Mouse (Mus musculus) lung, adult 2 months (tissue): ENCODE results near the gene Top3a. TPM values are rescaled to one million over a fixed set of nuclear protein-coding genes. Genes with fewer than 3 reads are reported as not detected.

Experiments used
- DNase-seq: peaks from one replicate; pipeline ENCODE4 v3.0.0; 2022
- H3K4me1 ChIP-seq: fragments of 200-500 bp; 2 replicates; pipeline ENCODE4 v1.6.1; 2011; ENCODE audit warnings: low read length; ENCODE audit not compliant: control insufficient read depth, insufficient read depth
- H3K4me3 ChIP-seq: fragments of 200-500 bp; replicated peaks from 2 replicates; pipeline ENCODE3; 2011; ENCODE audit warnings: low read depth, mild to moderate bottlenecking, control low read depth, low read length; ENCODE audit errors: extremely low read depth
- CTCF ChIP-seq: fragments of 200-500 bp; IDR thresholded peaks from 2 replicates; pipeline ENCODE4 v1.5.1; 2011; ENCODE audit warnings: mild to moderate bottlenecking, low read length, control low read depth; ENCODE audit not compliant: insufficient read depth
- POLR2A ChIP-seq: fragments of 200-500 bp; IDR thresholded peaks from 2 replicates; pipeline ENCODE4 v1.6.1; 2011; ENCODE audit warnings: low read depth, mild to moderate bottlenecking, control low read depth, low read length, borderline replicate concordance; ENCODE audit errors: extremely low read depth
- WGBS: fragments of 180-500 bp; shearing (Covaris S2); methylation state at CpG from one replicate; pipeline ENCODE4 v1.1.7; 2018; 5-methylcytosine and 5-hydroxymethylcytosine counted together
- polyA plus RNA-seq: library from polyadenylated mRNA; depleted of rRNA; stranded (reverse); fragments of >200 nt; gene quantifications from 2 replicates; pipeline ENCODE4 v1.2.3, GENCODE M21; 2012

The Top3a gene
- polyA plus RNA-seq, 1 experiment = 6.9 TPM

DNA sequence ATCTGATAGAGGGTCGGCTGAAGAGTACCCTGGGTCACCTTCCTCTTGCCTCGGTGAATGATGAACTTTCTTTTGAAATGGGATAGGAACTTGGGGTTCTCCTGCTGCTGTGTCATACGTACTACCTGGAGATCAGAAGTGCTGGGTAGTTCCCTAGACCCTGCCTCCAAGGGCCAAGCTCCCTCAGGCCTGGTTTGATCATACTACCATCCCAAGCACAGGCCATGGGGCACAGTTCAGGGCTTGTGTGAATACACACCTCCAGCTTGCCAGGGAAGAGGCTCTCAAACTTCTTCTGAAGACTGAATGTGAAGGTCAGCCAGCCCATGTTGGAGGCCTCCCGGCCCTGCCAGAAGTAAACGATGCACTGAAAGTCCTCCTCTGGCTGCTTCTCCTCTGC lies 61.3 kb downstream of the Top3a start:
- 84% methylated on average over 5 of the region's 5 CpGs for WGBS
- Histone ChIP-seq H3K4me1 (no peaks in the 10 kb centered on the region), H3K4me3 (no peak overlapping the region)
- TF ChIP-seq CTCF (no peak), POLR2A (no peak)
- no peak for DNase-seq

DNA sequence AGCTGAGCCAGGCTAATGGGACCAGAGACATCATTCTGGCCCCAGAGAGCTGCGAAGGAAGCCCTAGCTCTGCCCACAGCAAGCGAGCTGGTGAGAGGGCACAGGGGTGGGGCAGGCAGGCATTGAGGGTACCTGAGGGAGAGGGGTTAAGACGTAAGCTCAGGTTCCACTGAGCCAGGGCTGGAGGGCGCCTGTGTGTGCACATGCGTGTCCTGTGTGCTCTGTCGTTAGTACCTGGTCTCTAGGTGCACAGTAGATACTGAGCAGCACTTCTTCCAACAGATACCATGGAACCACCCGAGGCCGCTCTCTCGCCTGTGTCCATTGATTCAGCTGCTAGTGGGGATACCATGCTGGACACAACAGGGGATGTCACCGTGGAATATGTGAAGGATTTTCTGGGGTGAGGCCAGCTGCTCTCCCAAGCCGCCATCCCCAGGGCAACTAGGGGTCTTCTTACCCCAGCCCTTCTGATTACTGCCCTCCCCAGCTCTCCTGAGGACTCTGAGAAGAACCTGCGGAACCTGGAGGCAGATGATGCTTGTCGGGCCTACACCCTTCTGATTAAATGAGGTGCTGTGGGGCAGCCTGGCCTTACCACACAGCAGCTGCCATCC lies 64.4 kb downstream of the Top3a start:
- DNase-seq = no peak
- Histone ChIP-seq H3K4me1 (peaks cover 4% of the 10 kb centered on the region), H3K4me3 (no peak overlapping the region)
- WGBS = 88% methylated on average over 13 of the region's 13 CpGs
- TF ChIP-seq CTCF (no peak), POLR2A (no peak)

DNA sequence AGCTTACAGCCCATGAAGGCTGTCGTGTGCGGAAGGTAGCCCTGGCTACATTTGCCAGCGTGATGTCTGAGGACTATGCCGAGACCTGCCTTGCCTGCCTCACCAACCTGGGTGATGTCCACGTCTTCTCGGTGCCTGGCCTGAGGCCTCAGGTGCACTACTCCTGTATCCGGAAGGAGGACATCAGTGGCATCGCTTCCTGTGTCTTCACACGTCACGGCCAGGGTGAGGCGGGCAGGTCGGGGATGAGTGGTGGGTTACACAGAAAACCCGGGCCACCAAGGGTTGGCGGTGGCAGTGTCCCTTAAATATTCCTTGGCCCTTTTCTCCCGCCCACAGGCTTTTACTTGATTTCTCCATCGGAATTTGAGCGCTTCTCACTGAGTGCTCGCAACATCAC lies 65.1 kb downstream of the Top3a start:
- H3K4me1 ChIP-seq = peaks cover 9% of the 10 kb centered on the region
- WGBS = 92% methylated on average over 18 of the region's 18 CpGs
- no peak overlapping the region for H3K4me3 ChIP-seq
- DNase-seq = no peak
- no peak for TF ChIP-seq POLR2A
- TF ChIP-seq CTCF = no peak

DNA sequence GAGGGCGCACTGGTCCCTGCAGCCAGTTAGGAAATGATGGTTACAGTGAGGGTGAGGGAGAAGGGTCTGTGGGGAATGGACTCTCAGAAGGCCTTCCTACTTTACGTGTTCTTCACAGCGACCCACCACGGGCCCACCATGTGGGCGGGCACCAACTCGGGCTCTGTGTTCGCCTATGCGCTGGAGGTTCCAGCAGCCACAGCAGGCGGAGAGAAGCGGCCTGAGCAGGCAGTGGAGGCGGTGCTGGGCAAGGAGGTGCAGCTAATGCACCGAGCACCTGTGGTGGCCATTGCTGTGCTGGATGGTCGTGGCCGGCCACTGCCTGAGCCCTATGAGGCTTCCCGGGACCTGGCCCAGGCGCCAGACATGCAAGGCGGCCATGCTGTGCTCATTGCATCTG lies 65.9 kb downstream of the Top3a start:
- H3K4me1 ChIP-seq = peaks cover 11% of the 10 kb centered on the region
- H3K4me3 ChIP-seq = no peak overlapping the region
- 94% methylated on average over 17 of the region's 17 CpGs for WGBS
- TF ChIP-seq CTCF (no peak), POLR2A (no peak)
- no peak for DNase-seq

DNA sequence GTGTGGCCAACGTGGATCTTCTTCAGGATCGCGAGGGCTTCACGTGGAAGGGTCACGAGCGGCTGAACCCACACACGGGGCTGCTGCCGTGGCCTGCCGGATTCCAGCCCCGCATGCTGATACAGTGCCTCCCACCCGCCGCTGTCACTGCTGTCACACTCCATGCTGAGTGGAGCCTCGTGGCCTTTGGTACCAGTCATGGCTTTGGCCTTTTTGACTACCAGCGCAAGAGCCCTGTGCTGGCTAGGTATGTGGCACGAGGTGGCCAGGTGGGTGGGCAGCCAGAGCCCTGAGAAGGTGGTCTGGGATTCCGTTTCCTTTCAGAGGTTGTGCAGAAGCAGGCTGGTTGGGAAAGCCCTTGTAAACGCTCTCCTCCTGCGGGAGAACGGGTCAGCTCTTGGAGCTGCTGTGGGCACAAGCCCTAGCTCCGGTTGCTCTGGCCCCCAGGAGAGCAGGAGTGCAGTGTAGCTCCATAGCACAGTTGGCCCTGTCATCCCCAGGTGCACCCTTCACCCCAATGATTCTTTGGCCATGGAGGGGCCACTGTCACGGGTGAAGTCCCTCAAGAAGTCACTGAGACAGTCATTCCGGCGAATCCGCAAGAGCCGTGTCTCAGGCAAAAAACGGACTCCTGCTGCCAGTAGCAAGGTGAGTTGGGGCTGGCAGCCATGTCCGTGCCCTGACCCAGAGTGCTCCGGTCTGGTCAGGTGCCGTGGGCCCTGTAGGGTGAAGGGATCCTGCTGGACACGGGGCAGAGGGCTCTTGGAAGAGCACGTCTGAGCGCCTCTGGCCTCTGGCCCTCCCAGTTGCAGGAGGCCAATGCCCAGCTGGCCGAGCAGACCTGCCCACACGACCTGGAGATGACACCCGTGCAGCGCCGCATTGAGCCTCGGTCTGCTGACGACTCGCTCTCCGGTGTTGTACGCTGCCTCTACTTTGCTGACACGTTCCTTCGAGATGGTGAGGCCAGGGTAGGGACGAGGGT lies 67.4 kb downstream of the Top3a start:
- peak; percentile 2 for DNase-seq
- TF ChIP-seq CTCF (no peak), POLR2A (no peak)
- Histone ChIP-seq H3K4me3 (no peak overlapping the region), H3K4me1 (peaks cover 11% of the 10 kb centered on the region)
- 89% methylated on average over 45 of the region's 45 CpGs for WGBS

DNA sequence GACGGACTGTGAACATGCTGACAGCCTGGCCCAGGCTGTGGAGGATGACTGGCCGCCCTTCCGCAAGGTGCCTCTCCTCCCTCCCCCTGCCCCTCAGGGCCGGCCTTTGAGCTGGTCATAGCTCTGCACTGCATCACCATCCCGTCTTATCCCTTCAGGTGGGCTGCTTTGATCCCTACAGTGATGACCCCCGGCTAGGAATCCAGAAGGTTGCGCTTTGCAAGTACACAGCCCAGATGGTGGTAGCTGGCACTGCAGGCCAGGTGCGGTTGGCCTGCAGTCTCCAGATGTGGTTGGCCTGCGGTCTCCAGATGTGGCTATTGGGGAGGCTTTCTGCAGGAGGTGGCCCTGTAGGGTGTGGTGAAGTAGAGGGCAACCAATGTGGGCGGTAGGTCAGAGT lies 68.5 kb downstream of the Top3a start:
- peaks cover 11% of the 10 kb centered on the region for H3K4me1 ChIP-seq
- WGBS = 92% methylated on average over 10 of the region's 10 CpGs
- TF ChIP-seq POLR2A (no peak), CTCF (no peak)
- DNase-seq = no peak
- no peak overlapping the region for H3K4me3 ChIP-seq

DNA sequence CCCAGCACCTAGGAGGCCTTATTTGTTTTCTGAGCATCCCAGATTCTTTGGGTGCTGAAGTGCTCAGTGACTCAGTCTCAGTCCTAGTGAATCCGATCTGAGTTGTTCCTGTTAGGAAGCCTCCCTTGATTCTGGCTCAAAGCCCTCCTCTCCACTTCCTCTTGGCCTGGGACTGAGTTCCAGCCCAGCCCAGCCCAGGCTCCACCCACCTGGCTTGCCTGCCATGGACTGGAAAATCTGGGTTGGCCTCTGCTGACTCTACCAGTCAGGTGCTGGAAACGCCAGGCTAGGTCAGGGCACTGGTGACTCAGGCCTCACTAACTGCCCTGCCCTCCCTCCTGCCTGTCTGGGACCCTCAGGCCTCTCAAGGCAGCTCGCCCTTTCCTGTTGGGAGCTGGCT lies 69.5 kb downstream of the Top3a start:
- DNase-seq = peak; percentile 86
- H3K4me1 ChIP-seq = peaks cover 11% of the 10 kb centered on the region
- H3K4me3 ChIP-seq = no peak overlapping the region
- TF ChIP-seq POLR2A = no peak
- no peak for TF ChIP-seq CTCF
- 27% methylated on average over 3 of the region's 3 CpGs for WGBS

DNA sequence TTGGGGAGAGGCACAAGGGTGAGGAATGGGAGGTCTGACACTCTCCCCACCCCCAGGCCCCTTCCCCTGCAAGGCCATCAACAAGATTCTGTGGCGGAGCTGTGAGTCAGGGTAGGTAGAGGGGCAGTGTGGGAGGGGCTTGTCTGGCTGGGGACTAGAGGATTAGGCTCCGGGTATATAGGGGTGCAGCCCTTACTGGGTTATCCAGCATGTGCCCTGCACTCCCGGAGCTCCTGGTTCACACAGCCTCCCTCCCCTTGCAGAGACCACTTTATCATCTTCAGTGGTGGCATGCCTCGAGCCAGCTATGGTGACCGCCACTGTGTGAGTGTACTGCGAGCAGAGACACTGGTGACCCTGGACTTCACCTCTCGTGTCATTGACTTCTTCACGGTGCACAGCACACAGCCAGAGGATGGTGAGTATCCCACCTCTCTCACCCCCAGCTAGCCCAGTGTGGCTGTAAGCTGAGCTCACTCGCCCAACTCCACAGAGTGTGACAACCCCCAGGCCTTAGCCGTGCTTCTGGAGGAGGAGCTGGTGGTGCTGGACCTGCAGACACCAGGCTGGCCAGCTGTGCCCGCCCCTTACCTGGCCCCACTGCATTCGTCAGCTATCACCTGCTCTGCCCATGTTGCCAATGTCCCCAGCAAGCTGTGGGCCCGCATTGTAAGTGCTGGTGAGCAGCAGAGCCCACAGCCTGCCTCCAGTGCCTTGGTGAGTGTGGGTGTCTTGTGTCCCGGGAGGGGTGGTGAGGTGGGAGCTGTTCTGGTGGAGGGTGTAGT lies 70.3 kb downstream of the Top3a start:
- Histone ChIP-seq H3K4me1 (peaks cover 15% of the 10 kb centered on the region), H3K4me3 (no peak overlapping the region)
- DNase-seq = peak; percentile 2
- TF ChIP-seq CTCF (no peak), POLR2A (no peak)
- WGBS = 87% methylated on average over 14 of the region's 14 CpGs

DNA sequence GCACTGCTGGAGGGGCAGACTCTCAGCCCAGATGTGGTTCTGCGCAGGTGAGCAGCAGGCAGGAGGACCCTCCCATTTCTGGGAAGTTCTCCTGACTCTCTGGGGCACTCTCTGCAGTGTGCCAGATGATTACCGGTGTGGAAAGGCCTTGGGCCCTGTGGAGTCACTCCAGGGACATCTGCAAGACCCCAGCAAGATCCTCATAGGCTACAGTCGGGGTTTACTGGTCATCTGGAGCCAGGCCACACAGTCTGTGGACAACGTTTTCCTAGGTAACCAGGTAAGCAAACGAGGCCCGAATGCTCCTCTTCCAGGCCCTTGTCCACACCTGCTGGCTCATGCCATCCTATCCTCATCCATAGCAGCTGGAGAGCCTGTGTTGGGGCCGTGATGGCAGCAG lies 71.1 kb downstream of the Top3a start:
- peak; percentile 3 for DNase-seq
- peaks cover 15% of the 10 kb centered on the region for H3K4me1 ChIP-seq

More for the DNA sequence above, 71.1 kb downstream of the Top3a start:
- TF ChIP-seq POLR2A (no peak), CTCF (no peak)
- H3K4me3 ChIP-seq = no peak overlapping the region
- 84% methylated on average over 7 of the region's 7 CpGs for WGBS
